Mouse (Mus musculus): ENCODE data around the gene Chit1. TPM values are rescaled to one million over a fixed set of nuclear protein-coding genes. Genes with fewer than 3 reads are reported as not detected.

The Chit1 gene
- polyA plus RNA-seq, 1 experiment: 0.02 TPM

- H3K79me3 ChIP-seq (ENCODE audit: low read depth): no peaks in the 10 kb centered on the region
- H3K36me3 ChIP-seq (ENCODE audit: control insufficient read depth, insufficient read depth): no peaks in the 10 kb centered on the region
- no peak overlapping the region for H3K4me3 ChIP-seq (ENCODE audit: insufficient read depth, poor library complexity, severe bottlenecking)
- peaks cover 22% of the 10 kb centered on the region for H3K27me3 ChIP-seq (ENCODE audit: control insufficient read depth, insufficient read depth, insufficient read length)
- no peaks in the 10 kb centered on the region for H3K79me2 ChIP-seq (ENCODE audit: control insufficient read depth, insufficient read depth)
- no peak overlapping the region for H3ac ChIP-seq (ENCODE audit: control insufficient read depth, insufficient read length, low read depth)
- no peak for TF ChIP-seq MYOG (IDR thresholded peaks at IDR 0.05; ENCODE audit: control insufficient read depth, extremely low read depth, insufficient read length)
- peak; percentile 80 for TF ChIP-seq CTCF (IDR thresholded peaks at IDR 0.05; ENCODE audit: control insufficient read depth, insufficient read depth, insufficient read length)
- no peak for TF ChIP-seq MAX (IDR thresholded peaks at IDR 0.05)
Observed at GRCm38 (mm10) chr1:134151655-134152412, 40.8 kb downstream of the Chit1 start.

DNA sequence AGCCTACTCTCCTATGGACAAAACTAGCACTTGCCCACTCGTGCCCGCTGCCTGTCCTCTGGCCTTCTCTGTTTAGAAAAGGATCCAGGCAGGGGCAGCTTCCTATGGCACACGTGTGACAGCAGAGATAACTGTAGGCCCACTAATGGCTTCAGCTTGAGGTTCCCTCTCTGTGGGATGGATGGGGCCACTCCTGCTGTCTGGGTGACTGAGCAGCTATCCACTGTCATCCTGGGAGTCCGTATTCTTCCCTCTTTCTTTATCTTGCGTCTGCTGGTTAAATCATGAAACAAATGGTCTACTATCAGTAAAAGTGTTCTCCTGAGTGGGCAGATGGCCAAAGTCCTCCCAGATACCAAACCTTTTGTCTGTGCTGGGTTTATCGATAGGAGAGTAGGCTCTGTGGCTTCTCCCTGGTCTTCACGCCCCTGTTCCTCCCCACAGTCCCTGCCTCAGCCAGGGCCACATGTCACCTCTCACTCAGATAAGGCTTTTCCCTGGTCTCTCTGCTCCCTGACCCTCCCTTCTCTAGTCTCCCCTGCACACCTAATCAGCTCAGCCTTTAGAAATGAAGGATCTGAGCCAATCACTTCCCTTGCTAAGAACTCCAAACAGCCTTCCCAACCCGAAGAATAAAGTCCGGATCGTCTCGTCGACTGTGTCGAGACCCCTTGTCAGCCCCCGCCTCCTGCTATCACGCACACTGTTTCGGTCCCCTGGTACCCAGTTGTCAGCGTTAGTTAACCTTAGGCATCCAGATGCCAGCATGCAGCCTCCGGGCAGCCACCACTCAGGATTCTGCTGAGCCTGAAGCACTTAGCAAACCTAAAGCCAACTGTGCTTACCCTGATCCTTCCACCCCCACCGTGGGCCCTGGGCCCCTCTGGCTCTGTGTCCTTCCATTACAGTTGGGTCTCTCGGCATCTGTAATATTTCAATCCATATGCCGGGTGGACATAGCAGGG lies 41.9 kb downstream of the Chit1 start:
- Histone ChIP-seq H3ac (ENCODE audit: control insufficient read depth, insufficient read length, low read depth) (no peak overlapping the region), H3K79me3 (ENCODE audit: low read depth) (no peaks in the 10 kb centered on the region), H3K79me2 (ENCODE audit: control insufficient read depth, insufficient read depth) (no peaks in the 10 kb centered on the region), H3K36me3 (ENCODE audit: control insufficient read depth, insufficient read depth) (no peaks in the 10 kb centered on the region), H3K4me3 (ENCODE audit: insufficient read depth, poor library complexity, severe bottlenecking) (no peak overlapping the region), H3K27me3 (ENCODE audit: control insufficient read depth, insufficient read depth, insufficient read length) (peaks cover 22% of the 10 kb centered on the region)
- TF ChIP-seq CTCF (IDR thresholded peaks at IDR 0.05; ENCODE audit: control insufficient read depth, insufficient read depth, insufficient read length) (no peak), CEBPB (IDR thresholded peaks at IDR 0.05; ENCODE audit: low read depth) (no peak), MYOD1 (IDR thresholded peaks at IDR 0.05; ENCODE audit: control insufficient read depth, insufficient read length, low read depth) (no peak), MYOG (IDR thresholded peaks at IDR 0.05; ENCODE audit: control insufficient read depth, extremely low read depth, insufficient read length) (no peak), MAX (IDR thresholded peaks at IDR 0.05) (no peak), USF1 (IDR thresholded peaks at IDR 0.05; ENCODE audit: low read depth) (no peak)

DNA sequence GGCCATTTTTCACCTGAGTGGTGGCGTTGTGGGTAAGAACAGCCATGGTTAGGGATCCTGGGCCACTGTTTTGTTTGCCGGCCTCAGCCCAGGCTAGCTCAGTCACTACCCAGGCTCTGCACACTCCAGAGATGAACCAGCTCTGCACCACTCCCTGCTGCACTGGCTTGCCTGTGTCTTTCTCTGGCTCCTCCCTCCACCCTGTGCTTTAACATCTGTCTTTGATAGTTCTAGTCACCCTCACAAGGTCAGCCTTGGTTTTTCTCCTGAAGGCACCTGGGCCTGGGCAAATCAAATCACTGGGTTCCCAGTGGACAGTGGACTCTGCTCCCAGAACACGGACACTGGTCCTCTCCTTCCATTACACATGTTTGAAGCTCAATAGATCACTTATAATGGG lies 43.1 kb downstream of the Chit1 start:
- H3K79me3 ChIP-seq (ENCODE audit: low read depth): no peaks in the 10 kb centered on the region
- TF ChIP-seq CTCF (IDR thresholded peaks at IDR 0.05; ENCODE audit: control insufficient read depth, insufficient read depth, insufficient read length) (no peak), MYOD1 (IDR thresholded peaks at IDR 0.05; ENCODE audit: control insufficient read depth, insufficient read length, low read depth) (no peak), USF1 (IDR thresholded peaks at IDR 0.05; ENCODE audit: low read depth) (no peak), FOSL1 (IDR thresholded peaks at IDR 0.05; ENCODE audit: insufficient read depth, low read length, poor library complexity, severe bottlenecking) (no peak), CEBPB (IDR thresholded peaks at IDR 0.05; ENCODE audit: low read depth) (no peak), MAX (IDR thresholded peaks at IDR 0.05) (no peak), MYOG (IDR thresholded peaks at IDR 0.05; ENCODE audit: control insufficient read depth, extremely low read depth, insufficient read length) (no peak)
- no peak overlapping the region for H3K4me3 ChIP-seq (ENCODE audit: insufficient read depth, poor library complexity, severe bottlenecking)
- H3K79me2 ChIP-seq (ENCODE audit: control insufficient read depth, insufficient read depth): no peaks in the 10 kb centered on the region
- H3K36me3 ChIP-seq (ENCODE audit: control insufficient read depth, insufficient read depth): no peaks in the 10 kb centered on the region
- no peak overlapping the region for H3ac ChIP-seq (ENCODE audit: control insufficient read depth, insufficient read length, low read depth)
- peaks cover 18% of the 10 kb centered on the region for H3K27me3 ChIP-seq (ENCODE audit: control insufficient read depth, insufficient read depth, insufficient read length)

GRCm38 (mm10) chr1:134154655-134155054 lies 43.6 kb downstream of the Chit1 start:
- Histone ChIP-seq H3K79me3 (ENCODE audit: low read depth) (no peaks in the 10 kb centered on the region), H3ac (ENCODE audit: control insufficient read depth, insufficient read length, low read depth) (no peak overlapping the region), H3K27me3 (ENCODE audit: control insufficient read depth, insufficient read depth, insufficient read length) (peaks cover 16% of the 10 kb centered on the region), H3K36me3 (ENCODE audit: control insufficient read depth, insufficient read depth) (no peaks in the 10 kb centered on the region), H3K79me2 (ENCODE audit: control insufficient read depth, insufficient read depth) (no peaks in the 10 kb centered on the region), H3K4me3 (ENCODE audit: insufficient read depth, poor library complexity, severe bottlenecking) (no peak overlapping the region)
- TF ChIP-seq CTCF (IDR thresholded peaks at IDR 0.05; ENCODE audit: control insufficient read depth, insufficient read depth, insufficient read length) (no peak), FOSL1 (IDR thresholded peaks at IDR 0.05; ENCODE audit: insufficient read depth, low read length, poor library complexity, severe bottlenecking) (no peak)

DNA sequence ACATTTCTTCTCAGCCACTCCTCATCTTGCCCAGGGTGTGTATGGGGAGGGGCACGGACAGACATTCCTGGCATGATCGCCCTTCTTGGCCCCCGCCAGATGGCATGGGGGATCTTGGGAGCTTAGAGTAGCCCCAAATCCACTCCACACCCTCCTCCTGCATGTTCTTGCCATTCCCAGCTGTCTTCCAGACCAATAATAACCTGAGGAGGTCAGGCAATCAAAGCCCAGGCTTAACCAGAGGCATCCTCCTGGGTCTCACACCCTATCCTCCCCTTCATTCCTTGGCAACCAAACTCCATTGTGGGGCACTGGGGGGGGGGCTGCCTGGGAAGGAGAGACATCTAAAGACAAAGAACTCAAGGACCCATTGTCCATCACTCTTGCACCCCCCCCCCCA lies 49.4 kb downstream of the Chit1 start:
- no peaks in the 10 kb centered on the region for H3K36me3 ChIP-seq (ENCODE audit: control insufficient read depth, insufficient read depth)

More for the DNA sequence above, 49.4 kb downstream of the Chit1 start:
- no peaks in the 10 kb centered on the region for H3K79me2 ChIP-seq (ENCODE audit: control insufficient read depth, insufficient read depth)
- TF ChIP-seq USF1 (IDR thresholded peaks at IDR 0.05; ENCODE audit: low read depth) (no peak), MYOD1 (IDR thresholded peaks at IDR 0.05; ENCODE audit: control insufficient read depth, insufficient read length, low read depth) (no peak), CTCF (IDR thresholded peaks at IDR 0.05; ENCODE audit: control insufficient read depth, insufficient read depth, insufficient read length) (no peak), MAX (IDR thresholded peaks at IDR 0.05) (no peak), MYOG (IDR thresholded peaks at IDR 0.05; ENCODE audit: control insufficient read depth, extremely low read depth, insufficient read length) (no peak), CEBPB (IDR thresholded peaks at IDR 0.05; ENCODE audit: low read depth) (no peak), FOSL1 (IDR thresholded peaks at IDR 0.05; ENCODE audit: insufficient read depth, low read length, poor library complexity, severe bottlenecking) (no peak)
- no peak overlapping the region for H3K4me3 ChIP-seq (ENCODE audit: insufficient read depth, poor library complexity, severe bottlenecking)
- H3K27me3 ChIP-seq (ENCODE audit: control insufficient read depth, insufficient read depth, insufficient read length): peaks cover 7% of the 10 kb centered on the region
- H3ac ChIP-seq (ENCODE audit: control insufficient read depth, insufficient read length, low read depth): no peak overlapping the region
- H3K79me3 ChIP-seq (ENCODE audit: low read depth): no peaks in the 10 kb centered on the region
